Mouse (Mus musculus) neural tube, embryonic 12.5 days (tissue): ENCODE results near the gene Tuba3a. TPM values are rescaled to one million over a fixed set of nuclear protein-coding genes. Genes with fewer than 3 reads are reported as not detected.

Experiments
- ATAC-seq: fragments of 200-750 bp; cut with Nextera tagmentation; 2 replicates; pipeline ENCODE4 v1.8.0; 2017; ENCODE audit warnings: low read depth, mild to moderate bottlenecking, moderate TSS enrichment, moderate library complexity; ENCODE audit not compliant: low FRiP score
- H3K27ac ChIP-seq: fragments of 300-500 bp; sonication (generic); 2 replicates; pipeline ENCODE4 v1.5.1; 2016
- H3K27me3 ChIP-seq: fragments of 300-500 bp; sonication (generic); replicated peaks from 2 replicates; pipeline ENCODE4 v1.6.1; 2016; ENCODE audit warnings: mild to moderate bottlenecking
- H3K36me3 ChIP-seq: fragments of 300-500 bp; sonication (generic); 2 replicates; pipeline ENCODE4 v1.6.1; 2016; ENCODE audit warnings: mild to moderate bottlenecking
- H3K4me1 ChIP-seq: fragments of 300-500 bp; sonication (generic); 2 replicates; pipeline ENCODE4 v1.6.1; 2016
- H3K4me2 ChIP-seq: fragments of 300-500 bp; sonication (generic); replicated peaks from 2 replicates; pipeline ENCODE4 v1.6.1; 2016; ENCODE audit warnings: mild to moderate bottlenecking
- H3K4me3 ChIP-seq: fragments of 300-500 bp; sonication (generic); 2 replicates; pipeline ENCODE4 v1.5.1; 2016
- H3K9ac ChIP-seq: fragments of 300-500 bp; sonication (generic); 2 replicates; pipeline ENCODE4 v1.6.1; 2016; ENCODE audit warnings: mild to moderate bottlenecking
- H3K9me3 ChIP-seq: fragments of 300-500 bp; sonication (generic); 2 replicates; pipeline ENCODE4 v1.6.1; 2016; ENCODE audit warnings: mild to moderate bottlenecking
- WGBS: fragments of 180-500 bp; shearing (Covaris S2); methylation state at CpG from one replicate; pipeline ENCODE4 v1.1.7; 2016; 5-methylcytosine and 5-hydroxymethylcytosine counted together
- microRNA-seq: library from miRNA; unstranded; fragments of <30 nt; microRNA quantifications from one replicate; pipeline ENCODE4, GENCODE M21; 2017
- polyA plus RNA-seq: library from polyadenylated mRNA; unstranded; fragments of >200 nt; fragmentation: Nextera tagmentation; extraction: Ambion mirVana; gene quantifications from 2 replicates; pipeline ENCODE4 v1.2.1, GENCODE M21; 2016

The Tuba3a gene
- polyA plus RNA-seq, 1 experiment from 2014 or later, result 0.42 TPM

- no peak overlapping the region for H3K4me3 ChIP-seq
- H3K4me2 ChIP-seq, result no peak overlapping the region
- WGBS, result 68% methylated on average over 7 of the region's 7 CpGs
- no peak for ATAC-seq
- no peak overlapping the region for H3K27ac ChIP-seq
- no peaks in the 10 kb centered on the region for H3K9me3 ChIP-seq
- no peaks in the 10 kb centered on the region for H3K36me3 ChIP-seq
- peaks cover 15% of the 10 kb centered on the region for H3K4me1 ChIP-seq
- no peak overlapping the region for H3K9ac ChIP-seq
- H3K27me3 ChIP-seq, result no peaks in the 10 kb centered on the region
Measured at GRCm38 (mm10) chr6:125233816-125234519, 51.9 kb downstream of the Tuba3a start.

GRCm38 (mm10) chr6:125232516-125232915 lies 53.3 kb downstream of the Tuba3a start:
- Histone ChIP-seq H3K4me2 (no peak overlapping the region), H3K4me1 (peaks cover 15% of the 10 kb centered on the region), H3K9ac (no peak overlapping the region), H3K9me3 (no peaks in the 10 kb centered on the region), H3K27ac (no peak overlapping the region), H3K4me3 (no peak overlapping the region), H3K36me3 (no peaks in the 10 kb centered on the region), H3K27me3 (no peaks in the 10 kb centered on the region)
- 83% methylated on average over 6 of the region's 6 CpGs for WGBS
- no peak for ATAC-seq

- H3K27ac ChIP-seq, result no peak overlapping the region
- peak overlapping the region; percentile 59; the same call in 1 of the 2 replicates for H3K9ac ChIP-seq
- no peaks in the 10 kb centered on the region for H3K27me3 ChIP-seq
- H3K36me3 ChIP-seq, result no peaks in the 10 kb centered on the region
- no peaks in the 10 kb centered on the region for H3K9me3 ChIP-seq
- 46% methylated on average over 4 of the region's 4 CpGs for WGBS
- H3K4me1 ChIP-seq, result peaks cover 15% of the 10 kb centered on the region
- no peak overlapping the region for H3K4me3 ChIP-seq
- peak overlapping the region; percentile 77 for H3K4me2 ChIP-seq
- ATAC-seq, result no peak
Measured at GRCm38 (mm10) chr6:125232045-125232437, 53.8 kb downstream of the Tuba3a start.

GRCm38 (mm10) chr6:125231117-125232044 lies 54.5 kb downstream of the Tuba3a start, which contains the start of gene Tapbpl:
TSS of gene Tapbpl (minus strand) at chr6:125231860.
- peak within 1 kb of the TSS; percentile 59 for H3K9ac ChIP-seq
- WGBS, result 10% methylated on average over 16 of the region's 16 CpGs
- peak within 1 kb of the TSS; percentile 77 for H3K4me2 ChIP-seq
- H3K9me3 ChIP-seq, result no peaks in the 10 kb centered on the region
- H3K27me3 ChIP-seq, result no peaks in the 10 kb centered on the region
- peak within 1 kb of the TSS; percentile 35 for H3K4me3 ChIP-seq
- no peak within 1 kb of the TSS for H3K27ac ChIP-seq
- peak; percentile 79 for ATAC-seq
- H3K36me3 ChIP-seq, result no peaks in the 10 kb centered on the region
- H3K4me1 ChIP-seq, result peaks cover 12% of the 10 kb centered on the region

GRCm38 (mm10) chr6:125230571-125230970 lies 55.3 kb downstream of the Tuba3a start:
- Histone ChIP-seq H3K9ac (no peak overlapping the region), H3K36me3 (no peaks in the 10 kb centered on the region), H3K4me3 (no peak overlapping the region), H3K4me1 (peaks cover 12% of the 10 kb centered on the region), H3K4me2 (peak overlapping the region; percentile 77), H3K27me3 (no peaks in the 10 kb centered on the region), H3K9me3 (no peaks in the 10 kb centered on the region), H3K27ac (no peak overlapping the region)
- no peak for ATAC-seq
- WGBS, result 70% methylated on average over 9 of the region's 9 CpGs

Small RNA genes lying within 50 kb of the gene (microRNA-seq; reads per million reads assigned to microRNA genes)
- gene Mir8113, result not detected

Other genes with a start within 250 kb of the Tuba3a start
- gene Ing4, start 246.3 kb downstream of the Tuba3a start, polyA plus RNA-seq, result 151 and 156 TPM in 2 replicates
- 15.1 and 15.3 TPM in 2 replicates for gene Acrbp, start 236.4 kb downstream of the Tuba3a start, polyA plus RNA-seq
- 0.32 and 0.54 TPM in 2 replicates for gene Lpar5, start 218.1 kb downstream of the Tuba3a start, polyA plus RNA-seq
- gene Chd4, start 190.1 kb downstream of the Tuba3a start, polyA plus RNA-seq, result 115 and 121 TPM in 2 replicates
- gene Nop2, start 154.1 kb downstream of the Tuba3a start, polyA plus RNA-seq, result 53.9 and 56.3 TPM in 2 replicates
- gene Iffo1, start 140.8 kb downstream of the Tuba3a start, polyA plus RNA-seq, result 21.9 and 22.6 TPM in 2 replicates
- 1,605 and 1,721 TPM in 2 replicates for gene Gapdh, start 119.6 kb downstream of the Tuba3a start, polyA plus RNA-seq
- gene Ncapd2, start 94.3 kb downstream of the Tuba3a start, polyA plus RNA-seq, result 131 and 140 TPM in 2 replicates
- gene Mrpl51, start 94.2 kb downstream of the Tuba3a start, polyA plus RNA-seq, result 157 and 169 TPM in 2 replicates
- gene Vamp1, start 70.5 kb downstream of the Tuba3a start, polyA plus RNA-seq, result 7.2 and 8.0 TPM in 2 replicates
- 3.2 and 3.8 TPM in 2 replicates for gene Tapbpl, start 54.2 kb downstream of the Tuba3a start, polyA plus RNA-seq
- 2.0 and 2.3 TPM in 2 replicates for gene Cd27, start 49.0 kb downstream of the Tuba3a start, polyA plus RNA-seq
- gene Ltbr, start 27.8 kb upstream of the Tuba3a start, polyA plus RNA-seq, result 17.0 and 18.7 TPM in 2 replicates
- 0.13 and 0.47 TPM in 2 replicates for gene Scnn1a, start 34.6 kb upstream of the Tuba3a start, polyA plus RNA-seq
- gene Tnfrsf1a, start 63.3 kb upstream of the Tuba3a start, polyA plus RNA-seq, result 22.7 and 23.3 TPM in 2 replicates
- gene Plekhg6, start 94.8 kb upstream of the Tuba3a start, polyA plus RNA-seq, result 0.09 and 0.15 TPM in 2 replicates
- gene Cd9, start 208.7 kb upstream of the Tuba3a start, polyA plus RNA-seq, result 44.3 and 51.1 TPM in 2 replicates